Mouse (Mus musculus): ENCODE measurements at regions not wholly inside any gene's neighbourhood (a gene's known extent, or its start where the extent isn't known, plus 50 kb on each side); places are given as distances from the start of the nearest gene placed in this dataset.

DNA sequence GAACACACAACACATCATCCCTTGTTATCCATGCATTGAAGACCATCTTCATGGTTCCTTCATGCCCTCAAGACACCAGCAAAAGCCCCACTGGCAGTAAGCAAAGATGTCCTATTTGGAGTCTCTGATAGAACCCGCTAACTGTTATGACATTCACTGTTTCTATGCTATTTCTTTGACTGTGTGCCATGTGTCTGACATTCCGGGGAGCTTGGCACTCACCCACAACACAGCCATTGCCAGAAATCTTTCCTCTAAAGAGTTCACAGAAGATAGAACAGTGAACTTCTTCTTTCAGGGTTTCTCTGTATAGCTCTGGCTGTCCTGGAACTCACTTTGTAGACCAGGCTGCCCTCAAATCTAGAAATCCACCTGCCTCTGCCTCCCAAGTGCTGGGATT is 261.2 kb downstream of the Setd4 start:
- H3ac ChIP-seq (ENCODE audit: control insufficient read depth, insufficient read length) = no peak overlapping the region
- H3K36me3 ChIP-seq (ENCODE audit: control insufficient read depth, insufficient read depth) = no peaks in the 10 kb centered on the region
- no peak overlapping the region for H3K4me3 ChIP-seq
- no peaks in the 10 kb centered on the region for H3K79me2 ChIP-seq (ENCODE audit: control insufficient read depth, insufficient read depth)
- H3K27me3 ChIP-seq (ENCODE audit: control insufficient read depth, insufficient read depth, insufficient read length) = no peaks in the 10 kb centered on the region
- H3K4me2 ChIP-seq (ENCODE audit: low read depth) = no peak overlapping the region
- TF ChIP-seq USF1 (IDR thresholded peaks at IDR 0.05; ENCODE audit: low read depth) = no peak
- TF ChIP-seq CEBPB (IDR thresholded peaks at IDR 0.05; ENCODE audit: insufficient read depth, poor library complexity, severe bottlenecking) = no peak
- TF ChIP-seq SRF (IDR thresholded peaks at IDR 0.05; ENCODE audit: control insufficient read depth, insufficient read length, low read depth) = no peak
- TF ChIP-seq MYOD1 (IDR thresholded peaks at IDR 0.05; ENCODE audit: control insufficient read depth in 1 of 3, insufficient read length in 2 of 3, low read depth in 2 of 3) = no peak
- no peak for TF ChIP-seq E2F4 (IDR thresholded peaks at IDR 0.05; ENCODE audit: insufficient read depth)
- TF ChIP-seq POLR2AphosphoS2 (IDR thresholded peaks at IDR 0.05; ENCODE audit: insufficient read length, low read depth) = no peak
- TF ChIP-seq REST (IDR thresholded peaks at IDR 0.05; ENCODE audit: insufficient read depth, insufficient read length) = no peak
- TF ChIP-seq MYOG (IDR thresholded peaks at IDR 0.05; ENCODE audit: control insufficient read depth in 1 of 3, insufficient read depth in 1 of 3, insufficient read length in 2 of 3, low read depth in 2 of 3) = no peak
- no peak for TF ChIP-seq TCF3 (IDR thresholded peaks at IDR 0.05; ENCODE audit: insufficient read length, low read depth)
- no peak for TF ChIP-seq MAX (IDR thresholded peaks at IDR 0.05; ENCODE audit: low read depth)
- no peak for TF ChIP-seq POLR2A (IDR thresholded peaks at IDR 0.05; ENCODE audit: insufficient read length, low read depth)
- TF ChIP-seq TCF12 (IDR thresholded peaks at IDR 0.05; ENCODE audit: insufficient read depth, poor library complexity, severe bottlenecking) = no peak

DNA sequence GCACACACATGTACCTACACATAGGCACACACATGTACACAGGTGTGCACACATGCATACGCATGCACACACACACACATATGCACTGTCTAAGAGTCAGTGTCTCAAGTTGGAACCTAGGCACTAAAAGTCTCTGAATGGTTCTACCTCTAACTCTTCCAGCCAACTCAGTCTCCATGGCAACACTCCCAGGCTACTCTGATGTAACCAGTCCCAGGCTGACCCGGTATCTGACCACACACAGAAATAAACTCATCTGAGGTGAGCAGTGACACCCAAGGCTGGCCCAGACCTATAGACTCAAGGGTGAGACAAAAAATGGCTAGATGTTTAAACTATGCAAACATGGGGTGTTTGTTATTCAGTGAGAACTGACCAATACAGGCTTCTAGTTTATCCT is 262.1 kb downstream of the Setd4 start:
- TF ChIP-seq POLR2A (IDR thresholded peaks at IDR 0.05; ENCODE audit: insufficient read length, low read depth) (no peak), TCF12 (IDR thresholded peaks at IDR 0.05; ENCODE audit: insufficient read depth, poor library complexity, severe bottlenecking) (no peak), USF1 (IDR thresholded peaks at IDR 0.05; ENCODE audit: low read depth) (no peak), E2F4 (IDR thresholded peaks at IDR 0.05; ENCODE audit: insufficient read depth) (no peak), CEBPB (IDR thresholded peaks at IDR 0.05; ENCODE audit: insufficient read depth, poor library complexity, severe bottlenecking) (no peak), POLR2AphosphoS2 (IDR thresholded peaks at IDR 0.05; ENCODE audit: insufficient read length, low read depth) (no peak), REST (IDR thresholded peaks at IDR 0.05; ENCODE audit: insufficient read depth, insufficient read length) (no peak), MYOD1 (IDR thresholded peaks at IDR 0.05; ENCODE audit: control insufficient read depth in 1 of 3, insufficient read length in 2 of 3, low read depth in 2 of 3) (no peak), MAX (IDR thresholded peaks at IDR 0.05; ENCODE audit: low read depth) (no peak), SRF (IDR thresholded peaks at IDR 0.05; ENCODE audit: control insufficient read depth, insufficient read length, low read depth) (no peak), TCF3 (IDR thresholded peaks at IDR 0.05; ENCODE audit: insufficient read length, low read depth) (no peak), MYOG (IDR thresholded peaks at IDR 0.05; ENCODE audit: control insufficient read depth in 1 of 3, insufficient read depth in 1 of 3, insufficient read length in 2 of 3, low read depth in 2 of 3) (no peak)
- H3ac ChIP-seq (ENCODE audit: control insufficient read depth, insufficient read length) = no peak overlapping the region
- no peaks in the 10 kb centered on the region for H3K79me2 ChIP-seq (ENCODE audit: control insufficient read depth, insufficient read depth)
- H3K36me3 ChIP-seq (ENCODE audit: control insufficient read depth, insufficient read depth) = no peaks in the 10 kb centered on the region
- no peaks in the 10 kb centered on the region for H3K27me3 ChIP-seq (ENCODE audit: control insufficient read depth, insufficient read depth, insufficient read length)
- H3K4me2 ChIP-seq (ENCODE audit: low read depth) = no peak overlapping the region
- H3K4me3 ChIP-seq = no peak overlapping the region

DNA sequence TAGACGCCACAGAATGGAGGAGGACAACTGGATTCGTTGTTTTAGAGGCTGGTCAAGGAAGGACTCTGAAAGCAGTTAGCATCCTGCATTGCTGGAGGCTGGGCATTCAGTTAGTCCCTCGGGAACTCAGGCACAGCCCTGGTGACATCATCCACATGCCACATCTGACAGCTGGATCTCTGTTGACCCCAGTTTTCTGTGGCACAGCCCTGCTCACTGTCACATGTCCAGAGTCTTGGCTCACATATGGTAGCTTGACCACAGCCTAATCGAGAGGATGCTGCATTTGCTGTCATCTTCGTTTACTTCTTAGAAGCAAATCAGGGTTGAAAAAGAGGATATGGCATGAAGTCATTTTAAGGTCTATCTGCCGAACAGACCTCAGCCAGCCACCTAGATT is 265.1 kb downstream of the Setd4 start:
- no peaks in the 10 kb centered on the region for H3K27me3 ChIP-seq (ENCODE audit: control insufficient read depth, insufficient read depth, insufficient read length)
- H3K36me3 ChIP-seq (ENCODE audit: control insufficient read depth, insufficient read depth) = no peaks in the 10 kb centered on the region
- no peaks in the 10 kb centered on the region for H3K79me2 ChIP-seq (ENCODE audit: control insufficient read depth, insufficient read depth)
- H3K4me3 ChIP-seq = no peak overlapping the region
- H3K4me2 ChIP-seq (ENCODE audit: low read depth) = peak overlapping the region; percentile 12
- peak in 2 of 3 experiments; percentile 56 to 62 for TF ChIP-seq MYOD1 (IDR thresholded peaks at IDR 0.05; ENCODE audit: control insufficient read depth in 1 of 3, insufficient read length in 2 of 3, low read depth in 2 of 3)
- no peak for TF ChIP-seq MAX (IDR thresholded peaks at IDR 0.05; ENCODE audit: low read depth)
- TF ChIP-seq REST (IDR thresholded peaks at IDR 0.05; ENCODE audit: insufficient read depth, insufficient read length) = no peak
- peak; percentile 59 for TF ChIP-seq USF1 (IDR thresholded peaks at IDR 0.05; ENCODE audit: low read depth)
- no peak for TF ChIP-seq POLR2A (IDR thresholded peaks at IDR 0.05; ENCODE audit: insufficient read length, low read depth)
- no peak for TF ChIP-seq E2F4 (IDR thresholded peaks at IDR 0.05; ENCODE audit: insufficient read depth)
- peak in 1 of 3 experiments; percentile 78 for TF ChIP-seq MYOG (IDR thresholded peaks at IDR 0.05; ENCODE audit: control insufficient read depth in 1 of 3, insufficient read depth in 1 of 3, insufficient read length in 2 of 3, low read depth in 2 of 3)
- TF ChIP-seq POLR2AphosphoS2 (IDR thresholded peaks at IDR 0.05; ENCODE audit: insufficient read length, low read depth) = no peak
- no peak for TF ChIP-seq SRF (IDR thresholded peaks at IDR 0.05; ENCODE audit: control insufficient read depth, insufficient read length, low read depth)
- no peak for TF ChIP-seq CEBPB (IDR thresholded peaks at IDR 0.05; ENCODE audit: insufficient read depth, poor library complexity, severe bottlenecking)
- TF ChIP-seq TCF3 (IDR thresholded peaks at IDR 0.05; ENCODE audit: insufficient read length, low read depth) = no peak
- TF ChIP-seq TCF12 (IDR thresholded peaks at IDR 0.05; ENCODE audit: insufficient read depth, poor library complexity, severe bottlenecking) = no peak
- H3ac ChIP-seq (ENCODE audit: control insufficient read depth, insufficient read length) = no peak overlapping the region

GRCm38 (mm10) chr16:93335322-93336111 is 268.3 kb downstream of the Setd4 start:
- H3K36me3 ChIP-seq (ENCODE audit: control insufficient read depth, insufficient read depth) = no peaks in the 10 kb centered on the region
- H3K79me2 ChIP-seq (ENCODE audit: control insufficient read depth, insufficient read depth) = no peaks in the 10 kb centered on the region
- no peak overlapping the region for H3K4me3 ChIP-seq
- no peak for TF ChIP-seq E2F4 (IDR thresholded peaks at IDR 0.05; ENCODE audit: insufficient read depth)
- no peak for TF ChIP-seq POLR2A (IDR thresholded peaks at IDR 0.05; ENCODE audit: insufficient read length, low read depth)
- no peak for TF ChIP-seq MAX (IDR thresholded peaks at IDR 0.05; ENCODE audit: low read depth)
- TF ChIP-seq TCF3 (IDR thresholded peaks at IDR 0.05; ENCODE audit: insufficient read length, low read depth) = no peak
- TF ChIP-seq TCF12 (IDR thresholded peaks at IDR 0.05; ENCODE audit: insufficient read depth, poor library complexity, severe bottlenecking) = no peak
- TF ChIP-seq MYOD1 (IDR thresholded peaks at IDR 0.05; ENCODE audit: control insufficient read depth in 1 of 3, insufficient read length in 2 of 3, low read depth in 2 of 3) = no peak
- TF ChIP-seq CEBPB (IDR thresholded peaks at IDR 0.05; ENCODE audit: insufficient read depth, poor library complexity, severe bottlenecking) = no peak
- TF ChIP-seq POLR2AphosphoS2 (IDR thresholded peaks at IDR 0.05; ENCODE audit: insufficient read length, low read depth) = no peak
- TF ChIP-seq SRF (IDR thresholded peaks at IDR 0.05; ENCODE audit: control insufficient read depth, insufficient read length, low read depth) = no peak
- TF ChIP-seq MYOG (IDR thresholded peaks at IDR 0.05; ENCODE audit: control insufficient read depth in 1 of 3, insufficient read depth in 1 of 3, insufficient read length in 2 of 3, low read depth in 2 of 3) = no peak
- no peak for TF ChIP-seq REST (IDR thresholded peaks at IDR 0.05; ENCODE audit: insufficient read depth, insufficient read length)
- no peak overlapping the region for H3K4me2 ChIP-seq (ENCODE audit: low read depth)
- no peaks in the 10 kb centered on the region for H3K27me3 ChIP-seq (ENCODE audit: control insufficient read depth, insufficient read depth, insufficient read length)
- no peak overlapping the region for H3ac ChIP-seq (ENCODE audit: control insufficient read depth, insufficient read length)
